In genomic region chr1:189679555-189679954, GRCm38 (mm10) we compare ENCODE assay signal across 16 mouse cellular contexts. TPM values are rescaled to one million over a fixed set of nuclear protein-coding genes. Genes with fewer than 3 reads are reported as not detected.
DNase-seq lines count a peak whose midpoint lies in the region; ATAC-seq and TF ChIP-seq lines count a peak whose summit lies in the region.
"Had no signal": no experiment of that assay in that cellular context is flagged by ENCODE, and none has a peak within 500 bp of the region (broad histone marks: within the 10 kb centered on the region; RNA-seq: fewer than 3 reads in every experiment).

No protein-coding gene starts in this region.

- H3K9me3 ChIP-seq in heart, embryonic 10.5 days: no peaks in the 10 kb centered on the region
- H3K9me3 ChIP-seq in forebrain, postnatal 0 days (ENCODE audit: low read length): no peaks in the 10 kb centered on the region
- H3K9me3 ChIP-seq: forebrain, embryonic 10.5 days; limb, embryonic 15.5 days had no signal

- no peaks in the 10 kb centered on the region for H3K27me3 ChIP-seq in heart, adult 2 months (ENCODE audit: control insufficient read depth, insufficient read depth, low read length)
- H3K27me3 ChIP-seq in heart, embryonic 10.5 days (ENCODE audit: insufficient read depth, poor library complexity, severe bottlenecking): no peaks in the 10 kb centered on the region
- H3K27me3 ChIP-seq in forebrain, postnatal 0 days (ENCODE audit: insufficient read depth, low read length): no peaks in the 10 kb centered on the region
- H3K27me3 ChIP-seq: limb, embryonic 15.5 days had no signal

- H3K36me3 ChIP-seq in heart, adult 2 months (ENCODE audit: control insufficient read depth, insufficient read depth, low read length): no peaks in the 10 kb centered on the region
- H3K36me3 ChIP-seq in heart, embryonic 10.5 days: peaks cover 81% of the 10 kb centered on the region
- no peaks in the 10 kb centered on the region for H3K36me3 ChIP-seq in forebrain, postnatal 0 days (ENCODE audit: insufficient read depth)

- TF ChIP-seq EP300 in heart, adult 2 months (IDR thresholded peaks at IDR 0.05; ENCODE audit: insufficient read depth, low read depth, low read length): peak; percentile 36; the same call in 1 of the 2 replicates

- H3K27ac ChIP-seq in heart, adult 2 months: peak overlapping the region; percentile 9; the same call in 1 of the 2 replicates
- H3K27ac ChIP-seq in heart, embryonic 10.5 days: no peak overlapping the region
- H3K27ac ChIP-seq in forebrain, postnatal 0 days (ENCODE audit: low read depth, low read length): no peak overlapping the region
- H3K27ac ChIP-seq: forebrain, embryonic 10.5 days; limb, embryonic 15.5 days had no signal

- no peak for TF ChIP-seq POLR2A in heart, adult 2 months (IDR thresholded peaks at IDR 0.05; ENCODE audit: insufficient read depth, low read depth, low read length)

- H3K4me1 ChIP-seq in heart, adult 2 months (ENCODE audit: control insufficient read depth, insufficient read depth, low read length): no peaks in the 10 kb centered on the region; the same call in 1 of the 2 replicates
- no peaks in the 10 kb centered on the region for H3K4me1 ChIP-seq in heart, embryonic 10.5 days
- no peaks in the 10 kb centered on the region for H3K4me1 ChIP-seq in forebrain, postnatal 0 days (ENCODE audit: insufficient read depth)
- H3K4me1 ChIP-seq: forebrain, embryonic 10.5 days; limb, embryonic 15.5 days had no signal

- peak; percentile 31 to 66 for DNase-seq in heart, adult 2 months
- DNase-seq in heart, embryonic 10.5 days (ENCODE audit: low spot score): no peak
- DNase-seq in cerebellum, adult 11 months: peak; percentile 48
- DNase-seq in cerebellum, adult 9-11 months: peak; percentile 80
- peak; percentile 52 to 58 for DNase-seq in heart, postnatal 10 days
- DNase-seq in urinary bladder, postnatal 10 days (ENCODE audit: low spot score): no peak
- no peak for DNase-seq in forebrain, postnatal 0 days
- DNase-seq in spleen, adult 18-20 months: no peak
- DNase-seq: adrenal gland, postnatal 14 days; gastrocnemius, postnatal 14 days; kidney, adult 2 months; kidney, postnatal 14 days; lung, postnatal 10 days; right cerebral cortex, postnatal 4 days had no signal

- H3K4me2 ChIP-seq in forebrain, postnatal 0 days (ENCODE audit: low read depth): no peak overlapping the region
- H3K4me2 ChIP-seq: limb, embryonic 15.5 days had no signal

- no peak for ATAC-seq in forebrain, postnatal 0 days

- no peak for TF ChIP-seq CTCF in heart, adult 2 months (IDR thresholded peaks at IDR 0.05)
- TF ChIP-seq CTCF in forebrain, postnatal 0 days (IDR thresholded peaks at IDR 0.05; ENCODE audit: low read depth): no peak

- H3K4me3 ChIP-seq in heart, adult 2 months: no peak overlapping the region
- H3K4me3 ChIP-seq in heart, embryonic 10.5 days: no peak overlapping the region
- H3K4me3 ChIP-seq in forebrain, postnatal 0 days (ENCODE audit: low read depth, low read length): no peak overlapping the region
- H3K4me3 ChIP-seq: forebrain, embryonic 10.5 days; limb, embryonic 15.5 days had no signal

- H3K79me2 ChIP-seq in heart, adult 2 months (replicated peaks; ENCODE audit: control insufficient read depth, insufficient read depth, low read length): no peaks in the 10 kb centered on the region

- intact Hi-C loops in heart, adult 2 months (cut with DNase I): loop anchor here (5.0 kb wide), 1 partner anchor 293 kb away; no protein-coding TSS in a partner anchor
- intact Hi-C loops in heart, postnatal 10 days (cut with DNase I): loop anchor here (5.0 kb wide), 1 partner anchor 248 kb away; no protein-coding TSS in a partner anchor

- H3K9ac ChIP-seq in heart, adult 2 months (ENCODE audit: low read depth, low read length): no peak overlapping the region; the same call in 1 of the 2 replicates
- H3K9ac ChIP-seq in forebrain, postnatal 0 days: no peak overlapping the region
- H3K9ac ChIP-seq: limb, embryonic 15.5 days had no signal

- WGBS in heart, adult 2 months: 60% methylated on average over 3 of the region's 3 CpGs
- 92% methylated on average over 3 of the region's 3 CpGs for WGBS in heart, embryonic 10.5 days
- 93% methylated on average over 3 of the region's 3 CpGs for WGBS in forebrain, postnatal 0 days

RNA-seq across cellular contexts. Expression of gene Cenpf, which starts 8.3 kb away (rescaled TPM):
- total RNA-seq in heart, adult 2 months (2021): 1 to 10 TPM; 5.4 to 5.5 TPM
- 2.0 and 2.9 TPM in 2 replicates for polyA plus RNA-seq in heart, adult 2 months (2012; rRNA removed)
- polyA plus RNA-seq in heart, embryonic 10.5 days (2016; fragmentation: Nextera tagmentation; extraction: Ambion mirVana): 62.7 and 71.3 TPM in 2 replicates
- total RNA-seq in heart, postnatal 10 days (2021): 10 to 100 TPM; 18.0 to 20.2 TPM
- total RNA-seq in forebrain, postnatal 0 days (2014; rRNA removed): 3.0 and 6.4 TPM in 2 replicates
- 9.0 and 14.5 TPM in 2 replicates for polyA plus RNA-seq in forebrain, postnatal 0 days (2015; fragmentation: Nextera tagmentation; extraction: Ambion mirVana)

RNA-seq across cellular contexts. Expression of gene Ptpn14, which starts 48.5 kb away (rescaled TPM):
- total RNA-seq in heart, adult 2 months (2021): 10 to 100 TPM; 29.3 to 30.1 TPM
- polyA plus RNA-seq in heart, adult 2 months (2012; rRNA removed): 11.9 and 13.5 TPM in 2 replicates
- 7.2 and 9.6 TPM in 2 replicates for polyA plus RNA-seq in heart, embryonic 10.5 days (2016; fragmentation: Nextera tagmentation; extraction: Ambion mirVana)
- total RNA-seq in heart, postnatal 10 days (2021): 10 to 100 TPM; 34.4 to 35.2 TPM
- total RNA-seq in forebrain, postnatal 0 days (2014; rRNA removed): 3.2 and 3.9 TPM in 2 replicates
- polyA plus RNA-seq in forebrain, postnatal 0 days (2015; fragmentation: Nextera tagmentation; extraction: Ambion mirVana): 0.49 and 0.98 TPM in 2 replicates

Comparison
In these comparisons a context has a peak if more than half of its experiments do, and no peak if none do; other contexts are left out.
1. DNase-seq: peak in heart, adult 2 months (2 of 2), cerebellum, adult 11 months (single experiment), cerebellum, adult 9-11 months (single experiment) and heart, postnatal 10 days (2 of 2); none in heart, embryonic 10.5 days (single experiment), urinary bladder, postnatal 10 days (single experiment), forebrain, postnatal 0 days (single experiment) and spleen, adult 18-20 months (0 of 2).